Mouse (Mus musculus): ENCODE measurements around the gene Srek1.

Gene Srek1

DNA sequence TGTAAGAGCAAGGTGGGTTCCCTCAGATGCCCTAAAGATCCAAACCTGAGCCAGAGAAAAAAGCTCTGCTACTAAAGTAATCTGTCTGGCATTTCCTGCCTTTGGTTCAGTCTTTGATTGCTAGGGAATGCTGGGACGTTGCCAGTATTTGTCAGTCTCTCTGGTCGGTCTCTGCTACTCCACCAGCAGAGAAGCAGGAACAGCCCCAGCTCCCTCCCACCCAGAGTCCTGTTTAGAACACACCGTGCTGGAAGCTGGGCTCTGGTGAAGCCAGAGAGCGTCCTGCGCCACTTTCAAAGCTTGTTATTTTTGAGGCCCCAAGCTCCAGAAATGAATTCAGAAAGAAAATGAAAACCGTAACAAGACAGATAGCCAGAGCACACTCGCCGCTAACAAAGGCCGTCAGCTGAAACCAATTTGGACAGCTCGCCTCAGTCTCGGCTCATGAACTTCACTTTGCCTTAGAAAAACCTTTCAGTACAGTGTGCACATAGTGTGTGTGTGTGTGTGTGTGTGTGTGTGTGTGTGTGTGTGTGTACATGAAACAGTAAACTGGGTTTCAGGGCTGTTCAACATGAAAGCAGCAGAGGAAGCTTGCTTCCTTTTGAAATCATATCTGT is 62.9 kb downstream of the Srek1 start:
- peak; percentile 14 to 28 for DNase-seq

DNA sequence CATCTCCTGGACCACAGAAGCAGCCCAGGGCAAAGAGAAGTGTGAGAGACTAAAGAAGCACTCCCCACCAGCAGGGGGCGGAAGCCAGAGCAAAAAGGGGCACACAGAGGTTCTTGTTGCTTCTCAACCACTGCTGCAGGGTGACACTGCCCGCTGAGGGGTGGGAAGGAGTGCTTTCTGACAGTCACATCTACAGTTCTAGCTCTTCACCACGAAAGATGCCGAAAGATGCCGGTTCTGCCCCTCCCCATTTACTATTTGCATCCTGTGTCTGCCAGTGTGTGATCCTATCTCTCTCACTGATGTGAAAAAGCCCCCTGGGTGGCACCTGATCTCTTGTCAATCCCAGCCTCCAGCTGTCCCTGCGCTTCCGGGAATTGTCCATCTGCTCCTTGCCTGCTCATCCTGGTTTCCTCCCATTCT is 64.0 kb downstream of the Srek1 start:
- DNase-seq: peak in 1 of 2 experiments; percentile 20

DNA sequence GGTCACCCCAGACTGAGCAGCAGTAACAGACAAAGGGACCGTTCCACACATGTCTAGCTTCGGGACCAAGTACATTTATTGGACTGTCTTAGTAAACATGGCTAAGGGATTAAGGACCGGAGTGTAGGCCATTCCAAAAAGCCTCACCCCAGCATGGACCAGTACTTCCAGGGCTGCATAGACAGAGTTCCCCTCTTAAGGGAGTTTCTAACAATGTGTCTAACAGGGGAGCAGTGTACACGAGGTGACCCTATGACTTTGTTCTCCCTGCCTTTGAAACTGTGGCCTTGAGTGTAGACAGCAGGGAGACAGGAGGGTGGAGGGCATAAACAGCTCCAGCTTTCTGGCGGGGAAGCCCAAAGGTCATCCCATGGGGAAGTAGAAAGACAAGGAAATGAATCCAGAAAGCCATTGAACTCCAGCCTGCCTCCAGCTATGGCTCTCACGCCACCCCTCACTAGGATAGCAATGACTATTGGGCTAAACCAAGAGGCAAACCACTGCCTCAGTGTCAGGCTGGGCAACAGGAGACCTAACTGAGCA is 68.9 kb downstream of the Srek1 start:
- DNase-seq: no peak

DNA sequence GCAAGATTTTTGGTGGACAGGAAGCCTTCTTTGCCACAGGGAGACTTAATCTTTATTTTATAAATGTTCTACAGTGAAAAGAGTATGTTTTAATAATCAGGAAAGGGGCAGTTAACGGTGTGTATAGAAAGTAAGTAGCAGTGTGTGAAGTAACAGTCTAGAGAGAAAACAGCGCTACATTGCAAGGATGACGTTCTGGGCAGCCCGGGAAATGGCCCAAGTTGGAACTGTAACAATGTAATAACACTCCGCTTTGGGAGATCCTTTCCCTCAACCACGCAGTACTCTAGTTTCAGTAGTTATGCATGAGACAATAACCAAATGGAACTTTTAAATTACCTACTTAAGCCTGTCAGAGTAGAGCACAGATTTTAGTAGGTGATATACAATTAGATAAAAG is 70.6 kb downstream of the Srek1 start:
- DNase-seq: no peak

DNA sequence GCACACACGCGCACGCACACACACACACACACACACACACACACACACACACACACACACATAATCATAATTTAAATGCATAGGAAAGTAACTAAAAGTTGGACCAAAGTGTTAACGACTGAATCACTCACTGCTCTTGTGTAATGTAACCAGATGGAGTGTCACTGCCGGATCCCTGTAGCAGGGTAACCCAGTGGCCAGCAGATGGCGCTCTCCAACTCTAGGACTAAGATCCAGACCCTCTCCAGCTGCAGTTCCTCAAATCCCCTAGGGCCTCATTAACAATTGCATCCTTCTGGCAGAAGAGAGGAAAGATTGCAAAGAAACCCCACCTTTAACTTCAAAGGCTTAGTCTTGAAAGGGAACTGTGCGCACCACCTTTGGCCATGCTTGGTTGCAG is 71.0 kb downstream of the Srek1 start:
- peak; percentile 31 to 73 for DNase-seq

DNA sequence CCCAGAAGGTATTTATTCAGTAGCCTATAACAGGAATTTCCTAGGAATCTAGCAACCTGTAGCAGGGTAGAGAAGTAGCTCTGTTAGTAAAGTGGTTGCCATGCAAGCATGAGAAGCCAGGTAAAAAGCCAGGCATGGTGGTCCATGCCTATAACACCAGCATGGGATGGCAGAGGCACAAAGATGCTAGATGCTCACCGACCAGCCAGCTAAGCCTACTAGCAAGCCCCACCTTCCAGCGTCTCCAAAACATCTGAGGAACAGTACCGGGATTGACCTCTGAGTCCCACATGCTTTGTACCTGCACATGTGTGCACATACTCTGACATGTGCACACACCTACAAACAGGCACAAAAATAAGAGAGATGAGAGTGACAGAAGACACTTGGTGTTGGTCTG is 72.1 kb downstream of the Srek1 start:
- no peak for DNase-seq

DNA sequence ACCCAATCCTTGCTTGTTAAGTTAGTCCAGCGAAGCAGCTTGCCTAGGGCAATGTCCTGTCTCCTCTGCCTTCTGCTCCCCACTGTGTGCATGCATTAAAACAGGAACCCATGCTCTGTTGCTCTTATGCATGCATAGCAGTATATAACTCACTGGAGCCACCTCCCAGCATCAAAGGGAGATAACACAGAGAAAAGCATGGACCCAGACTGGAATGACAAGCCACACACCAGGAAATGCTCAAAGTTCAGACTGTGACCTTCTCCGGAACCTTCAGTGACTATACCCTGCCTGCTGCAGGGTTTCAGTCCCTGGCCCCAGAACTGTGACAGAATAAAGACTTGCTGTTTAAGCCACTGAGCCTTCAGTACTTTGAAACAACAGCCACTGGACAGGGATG is 73.7 kb downstream of the Srek1 start:
- no peak for DNase-seq

DNA sequence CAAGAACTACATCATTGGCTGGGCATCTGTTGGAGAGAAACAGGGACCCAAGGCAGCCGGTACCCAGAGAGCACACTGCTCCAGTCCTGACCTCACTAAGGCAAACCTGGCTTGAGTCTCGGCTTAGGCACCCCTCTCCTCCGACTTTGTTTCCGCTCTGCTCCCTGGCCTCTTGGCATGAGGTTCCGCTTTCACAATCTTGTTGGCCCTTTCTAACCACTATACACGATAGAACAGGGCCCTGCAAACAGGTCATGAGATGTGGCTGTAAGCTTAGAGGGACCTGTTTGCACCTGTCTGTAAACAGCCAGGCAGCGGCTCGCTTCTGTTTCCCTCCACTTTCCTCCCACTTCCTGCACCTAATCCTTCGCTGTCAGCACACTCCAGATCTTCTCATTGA is 76.4 kb downstream of the Srek1 start:
- no peak for DNase-seq

DNA sequence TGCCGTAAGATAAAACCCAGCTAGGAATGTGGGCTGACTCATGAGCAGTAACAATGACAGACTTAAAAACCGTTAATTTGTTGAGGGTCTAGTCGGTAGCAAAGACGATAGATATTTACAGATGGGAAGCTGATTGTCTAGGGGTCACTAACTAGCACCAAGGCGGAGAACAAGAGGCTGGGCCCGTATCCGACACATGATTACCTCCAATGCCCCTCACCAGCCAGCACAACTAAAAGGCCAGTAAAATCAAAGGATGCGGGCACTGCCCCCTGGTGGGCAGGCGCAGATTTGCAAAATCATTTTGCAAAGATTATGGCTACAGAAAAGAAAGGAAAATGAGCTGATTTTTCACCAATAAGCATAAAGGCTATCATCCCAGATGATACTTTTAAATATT is 78.2 kb downstream of the Srek1 start:
- peak in 1 of 2 experiments; percentile 42 for DNase-seq

DNA sequence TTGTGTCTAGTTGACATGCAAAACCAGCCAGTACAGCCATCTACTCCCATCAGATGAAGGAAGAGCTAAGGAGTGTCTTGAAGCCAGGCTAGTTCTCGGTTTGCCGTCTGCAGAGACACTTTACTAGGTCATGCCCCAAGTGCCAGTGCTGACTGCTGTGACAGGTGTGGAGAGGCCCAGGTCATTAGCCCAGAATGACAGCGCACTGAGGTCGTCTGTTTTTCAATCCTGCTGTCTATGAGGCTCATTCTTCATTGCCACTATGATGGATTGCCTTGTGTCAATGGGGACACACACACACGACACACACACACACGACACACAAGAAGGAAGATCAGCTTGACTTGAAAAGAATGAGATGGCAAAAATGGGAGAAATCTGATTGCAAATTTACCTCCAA is 79.0 kb downstream of the Srek1 start:
- DNase-seq: no peak

Data from kidney, adult 8-10 months (tissue).